Mouse (Mus musculus) MEL (cell line): ENCODE data around the gene Ap3d1. TPM values are rescaled to one million over a fixed set of nuclear protein-coding genes. Genes with fewer than 3 reads are reported as not detected.

ENCODE experiments used
- DNase-seq: peaks from one replicate; pipeline ENCODE4 v3.0.0; 2011; ENCODE audit warnings: low read depth, low spot score
- H3K27ac ChIP-seq: 2 replicates; pipeline ENCODE4 v1.5.1; 2012; ENCODE audit warnings: low read depth, mild to moderate bottlenecking, control low read depth, low read length, moderate library complexity; ENCODE audit not compliant: control insufficient read depth
- H3K27me3 ChIP-seq, 2 experiments: fragments of 150-350 bp in 1 of 2; sonication (generic) in 1 of 2; 2 replicates each; pipeline ENCODE4 v1.6.1; 2012; ENCODE audit warnings: low read length in 2 of 2, mild to moderate bottlenecking in 2 of 2, improper control_type of control experiment in 1 of 2, moderate library complexity in 1 of 2; ENCODE audit not compliant: insufficient read depth in 2 of 2, control insufficient read depth in 1 of 2
- H3K36me3 ChIP-seq, 2 experiments: 2 replicates each; pipeline ENCODE4 v1.6.1; 2012 to 2014; ENCODE audit warnings: low read length in 2 of 2, improper control_type of control experiment in 1 of 2, inconsistent platforms in 1 of 2, mild to moderate bottlenecking in 1 of 2; ENCODE audit not compliant: insufficient read depth in 2 of 2, control insufficient read depth in 1 of 2
- H3K4me1 ChIP-seq, 2 experiments: fragments of 150-350 bp in 1 of 2; sonication (generic) in 1 of 2; 2 replicates each; pipeline ENCODE4 v1.6.1; 2012; ENCODE audit warnings: low read length in 2 of 2, improper control_type of control experiment in 1 of 2, mild to moderate bottlenecking in 1 of 2; ENCODE audit not compliant: insufficient read depth in 2 of 2, control insufficient read depth in 1 of 2
- H3K4me3 ChIP-seq, 2 experiments: fragments of 150-350 bp in 1 of 2; sonication (generic) in 1 of 2; 2 replicates each; pipeline ENCODE4 v1.5.1; 2012; ENCODE audit warnings: low read depth in 2 of 2, low read length in 2 of 2, mild to moderate bottlenecking in 2 of 2, moderate library complexity in 2 of 2, control low read depth in 1 of 2, improper control_type of control experiment in 1 of 2; ENCODE audit not compliant: control insufficient read depth in 1 of 2, insufficient read depth in 1 of 2
- H3K79me2 ChIP-seq: 2 replicates; pipeline ENCODE4 v1.6.1; 2012; ENCODE audit warnings: mild to moderate bottlenecking, low read length, moderate library complexity; ENCODE audit not compliant: control insufficient read depth, poor library complexity, insufficient read depth
- H3K9ac ChIP-seq: 2 replicates; pipeline ENCODE4 v1.6.1; 2012; ENCODE audit warnings: low read depth, mild to moderate bottlenecking, control low read depth, low read length, moderate library complexity; ENCODE audit not compliant: control insufficient read depth, poor library complexity, severe bottlenecking
- H3K9me3 ChIP-seq: fragments of 150-350 bp; sonication (generic); replicated peaks from 2 replicates; pipeline ENCODE4 v1.6.1; 2012; ENCODE audit warnings: mild to moderate bottlenecking, low read length, improper control_type of control experiment, moderate library complexity; ENCODE audit not compliant: insufficient read depth
- BHLHE40 ChIP-seq: IDR thresholded peaks from 2 replicates; pipeline ENCODE4 v1.6.1; 2012; ENCODE audit warnings: low read depth, mild to moderate bottlenecking, inconsistent platforms, low read length, improper control_type of control experiment, borderline replicate concordance
- CHD2 ChIP-seq: IDR thresholded peaks from 2 replicates; pipeline ENCODE4 v1.6.1; 2011; ENCODE audit warnings: low read length, improper control_type of control experiment
- CTCF ChIP-seq, 3 experiments: IDR thresholded peaks in 2 of 3; conservative IDR thresholded peaks in 1 of 3; 2 replicates each; pipeline ENCODE4 v1.5.1; 2011 to 2012; ENCODE audit warnings: low read length in 3 of 3, low read depth in 2 of 3, mild to moderate bottlenecking in 2 of 3, improper control_type of control experiment in 1 of 3, inconsistent platforms in 1 of 3, mixed read lengths in 1 of 3, moderate library complexity in 1 of 3; ENCODE audit not compliant: control insufficient read depth in 1 of 3, insufficient read depth in 1 of 3, poor library complexity in 1 of 3, severe bottlenecking in 1 of 3
- ETS1 ChIP-seq: IDR thresholded peaks from 2 replicates; pipeline ENCODE4 v1.6.1; 2012; ENCODE audit warnings: low read depth, mild to moderate bottlenecking, inconsistent platforms, low read length, improper control_type of control experiment, moderate library complexity
- HCFC1 ChIP-seq: IDR thresholded peaks from 2 replicates; pipeline ENCODE4 v1.6.1; 2012; ENCODE audit warnings: low read depth, mild to moderate bottlenecking, inconsistent platforms, low read length, improper control_type of control experiment, moderate library complexity
- MAX ChIP-seq: IDR thresholded peaks from 2 replicates; pipeline ENCODE4 v1.6.1; 2011; ENCODE audit warnings: low read length, improper control_type of control experiment
- MXI1 ChIP-seq: IDR thresholded peaks from 2 replicates; pipeline ENCODE4 v1.6.1; 2011; ENCODE audit warnings: mild to moderate bottlenecking, low read depth, low read length, improper control_type of control experiment
- MYB ChIP-seq: IDR thresholded peaks from 2 replicates; pipeline ENCODE4 v1.6.1; 2011; ENCODE audit warnings: mild to moderate bottlenecking, low read depth, low read length, improper control_type of control experiment
- MYC ChIP-seq: IDR thresholded peaks from 2 replicates; pipeline ENCODE4 v1.6.1; 2011; ENCODE audit warnings: low read depth, mild to moderate bottlenecking, low read length, improper control_type of control experiment, moderate library complexity
- RAD21 ChIP-seq: IDR thresholded peaks from 2 replicates; pipeline ENCODE4 v1.6.1; 2011; ENCODE audit warnings: mild to moderate bottlenecking, low read depth, low read length, improper control_type of control experiment
- RCOR1 ChIP-seq: IDR thresholded peaks from 2 replicates; pipeline ENCODE4 v1.6.1; 2012; ENCODE audit warnings: low read depth, mild to moderate bottlenecking, inconsistent platforms, low read length, improper control_type of control experiment
- SIN3A ChIP-seq: IDR thresholded peaks from 2 replicates; pipeline ENCODE4 v1.6.1; 2012; ENCODE audit warnings: low read length, improper control_type of control experiment, inconsistent platforms
- SMC3 ChIP-seq: IDR thresholded peaks from 2 replicates; pipeline ENCODE4 v1.6.1; 2011; ENCODE audit warnings: low read depth, low read length, improper control_type of control experiment
- USF1 ChIP-seq: IDR thresholded peaks from 2 replicates; pipeline ENCODE4 v1.6.1; 2014; ENCODE audit warnings: low read depth, mild to moderate bottlenecking, inconsistent platforms, low read length, improper control_type of control experiment, moderate library complexity
- USF2 ChIP-seq, 2 experiments: IDR thresholded peaks; 2 replicates each; pipeline ENCODE4 v1.6.1; 2011 to 2012; ENCODE audit warnings: improper control_type of control experiment in 2 of 2, low read length in 2 of 2, borderline replicate concordance in 1 of 2, inconsistent platforms in 1 of 2, low read depth in 1 of 2, mild to moderate bottlenecking in 1 of 2; ENCODE audit not compliant: insufficient read depth in 1 of 2
- ZC3H11A ChIP-seq: IDR thresholded peaks from 2 replicates; pipeline ENCODE4 v1.6.1; 2012; ENCODE audit warnings: low read depth, mild to moderate bottlenecking, inconsistent platforms, low read length, improper control_type of control experiment
- polyA plus RNA-seq, 2 experiments: library from polyadenylated mRNA; stranded (reverse) in 1 of 2; unstranded in 1 of 2; fragments of >175 nt in 1 of 2; fragments of >200 nt in 1 of 2; gene quantifications; 2 replicates each; pipeline versions ENCODE4 v1.2.1 to v1.2.4; 2012; ENCODE audit warnings: low replicate concordance in 2 of 2, low read depth in 1 of 2; ENCODE audit not compliant: insufficient read length in 2 of 2, insufficient read depth in 1 of 2, missing spikeins in 1 of 2
- total RNA-seq: library from RNA; depleted of rRNA; stranded (reverse); fragments of 300-350 nt; gene quantifications from 2 replicates; pipeline ENCODE4 v1.2.3, GENCODE M21; 2012

The Ap3d1 gene
- total and polyA plus RNA-seq, 3 experiments: 32.7 to 260 (median 54.5) TPM

DNA sequence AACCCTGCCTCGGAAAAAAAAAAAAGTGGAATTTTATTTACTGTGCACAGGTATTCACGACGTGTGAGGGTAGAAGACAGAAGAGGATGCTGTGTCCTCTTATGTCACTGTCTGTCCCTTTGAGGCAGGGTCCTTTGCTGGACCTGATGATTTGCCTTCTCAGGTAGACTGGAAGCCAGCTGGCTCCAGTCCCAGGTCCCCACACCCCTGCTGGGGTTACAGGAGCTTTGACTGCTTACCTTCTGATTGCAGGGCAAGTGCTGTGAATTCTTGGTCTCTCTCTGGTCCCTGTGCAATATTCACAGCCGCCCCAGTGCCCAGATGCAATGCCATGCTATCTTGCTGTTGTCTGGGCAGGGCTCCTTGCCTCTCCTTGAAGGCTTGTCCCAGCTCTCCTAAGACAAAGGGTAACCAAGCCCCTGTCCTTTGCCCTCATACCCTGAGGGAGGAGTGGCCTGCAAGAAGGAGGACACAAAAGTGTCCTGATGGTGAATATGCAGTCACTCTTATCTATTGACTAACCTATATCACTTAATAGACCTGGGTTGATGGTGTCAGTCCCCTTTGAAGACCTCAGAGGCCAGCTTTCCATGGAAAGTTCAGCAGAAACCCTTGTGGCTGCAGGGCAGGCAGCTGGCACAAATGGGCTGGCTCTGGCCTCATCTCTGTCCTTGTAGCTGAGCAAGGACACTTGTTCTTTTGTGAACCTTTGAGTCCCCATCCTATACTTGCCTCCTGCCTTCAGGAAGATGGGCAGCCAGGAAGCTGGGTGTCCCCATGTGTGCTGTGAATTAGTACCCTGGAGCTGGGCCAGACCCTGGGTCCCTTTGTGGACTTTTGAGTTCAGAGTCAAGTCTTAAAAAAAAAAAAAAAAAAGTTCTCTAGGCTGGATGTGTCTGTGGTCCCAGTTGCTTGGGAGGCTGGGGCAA, 18.8 kb upstream of the Ap3d1 start:
- H3K36me3 ChIP-seq: peaks cover 4 to 11% of the 10 kb centered on the region in 2 experiments
- no peak overlapping the region for H3K27ac ChIP-seq
- no peak for DNase-seq
- TF ChIP-seq ETS1: no peak
- no peak for TF ChIP-seq USF1
- no peak for TF ChIP-seq SIN3A
- TF ChIP-seq MYC: no peak
- no peak for TF ChIP-seq CHD2
- no peak for TF ChIP-seq BHLHE40
- H3K27me3 ChIP-seq: no peaks in the 10 kb centered on the region
- H3K4me3 ChIP-seq: no peak overlapping the region
- no peaks in the 10 kb centered on the region for H3K9me3 ChIP-seq
- H3K9ac ChIP-seq: no peak overlapping the region
- peaks cover 3 to 19% of the 10 kb centered on the region in 2 experiments for H3K4me1 ChIP-seq
- peaks cover 80% of the 10 kb centered on the region for H3K79me2 ChIP-seq

GRCm38 (mm10) chr10:80758651-80759050, 16.6 kb upstream of the Ap3d1 start:
- no peak overlapping the region for H3K27ac ChIP-seq
- peaks cover 4 to 8% of the 10 kb centered on the region in 2 experiments for H3K36me3 ChIP-seq
- no peak for DNase-seq
- TF ChIP-seq MYB: no peak
- 0 out of 4 replicates have a peak, but pooled peaks of 1 of the 2 experiments have one; percentile 4 for TF ChIP-seq USF2 (IDR thresholded peaks at IDR 0.05; ENCODE audit: borderline replicate concordance in 1 of 2, insufficient read depth in 1 of 2, low read depth in 1 of 2, low read length in 2 of 2)
- H3K9ac ChIP-seq: no peak overlapping the region
- no peaks in the 10 kb centered on the region for H3K27me3 ChIP-seq
- H3K4me3 ChIP-seq: no peak overlapping the region
- no peaks in the 10 kb centered on the region for H3K9me3 ChIP-seq
- H3K79me2 ChIP-seq: peaks cover 84% of the 10 kb centered on the region
- peaks cover 6 to 26% of the 10 kb centered on the region in 2 experiments for H3K4me1 ChIP-seq

- no peak overlapping the region for H3K9ac ChIP-seq
- peak; percentile 77 for TF ChIP-seq MXI1
- TF ChIP-seq HCFC1: no peak
- peak; percentile 19; the same call in 1 of the 2 replicates for TF ChIP-seq ZC3H11A
- TF ChIP-seq RAD21: peak; percentile 38
- peak; percentile 37; the same call in 1 of the 2 replicates for TF ChIP-seq MAX
- no peak for TF ChIP-seq RCOR1
- peak; percentile 83 for TF ChIP-seq SIN3A
- peak; percentile 34 to 72 (median 71) for TF ChIP-seq CTCF (IDR thresholded peaks at IDR 0.05 in 2 of 3, conservative IDR thresholded peaks at IDR 0.05 in 1 of 3; ENCODE audit: control insufficient read depth in 1 of 3, insufficient read depth in 1 of 3, low read depth in 2 of 3, low read length in 3 of 3, poor library complexity in 1 of 3, severe bottlenecking in 1 of 3)
- peak; percentile 52 for TF ChIP-seq SMC3
- peak; percentile 74 for DNase-seq
- H3K4me1 ChIP-seq: peaks cover 6 to 33% of the 10 kb centered on the region in 2 experiments
- no peaks in the 10 kb centered on the region for H3K27me3 ChIP-seq
- peaks cover 76% of the 10 kb centered on the region for H3K79me2 ChIP-seq
- no peak overlapping the region for H3K4me3 ChIP-seq
- peaks cover 2 to 13% of the 10 kb centered on the region in 2 experiments for H3K36me3 ChIP-seq
- H3K27ac ChIP-seq: no peak overlapping the region
- H3K9me3 ChIP-seq: no peaks in the 10 kb centered on the region
Observed at GRCm38 (mm10) chr10:80757717-80758116, 15.7 kb upstream of the Ap3d1 start.
